ENCODE assay signal across 20 mouse cellular contexts in the genomic region with DNA sequence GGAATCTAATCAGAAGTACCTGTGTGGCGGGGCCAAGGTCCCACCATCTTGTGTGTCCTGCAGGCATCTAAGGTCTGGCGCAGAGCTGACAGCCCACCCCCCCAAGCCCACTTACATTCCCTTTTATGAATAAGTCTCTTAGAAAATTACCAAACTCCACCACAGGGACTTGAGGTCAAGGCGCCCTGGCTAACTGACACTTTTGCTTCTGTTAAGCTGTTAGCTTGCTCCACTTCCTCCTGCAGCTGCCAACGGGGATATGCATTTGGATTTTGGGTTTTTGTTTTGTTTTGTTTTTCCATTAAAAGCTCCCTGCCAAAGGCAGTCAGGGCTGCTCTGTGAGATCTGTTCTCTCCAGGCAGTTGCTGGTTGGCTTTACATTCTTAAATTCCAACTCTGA. TPM values are rescaled to one million over a fixed set of nuclear protein-coding genes. Genes with fewer than 3 reads are reported as not detected.
DNase-seq lines count a peak whose midpoint lies in the region; ATAC-seq lines count a peak whose summit lies in the region.
"Had no signal": no experiment of that assay in that cellular context is flagged by ENCODE, and none has a peak within 500 bp of the region (broad histone marks: within the 10 kb centered on the region; RNA-seq: fewer than 3 reads in every experiment).

No protein-coding gene starts in this region.

- peak; percentile 13 for ATAC-seq in granulocyte monocyte progenitor cell, adult 5-6 weeks (replicated peaks; ENCODE audit: poor library complexity, severe bottlenecking)
- ATAC-seq in frontal cortex, adult (ENCODE audit: low TSS enrichment), result no peak
- ATAC-seq: CD4-positive, CD25-positive, alpha-beta regulatory T cell, adult 4 months; forebrain, embryonic 13.5 days; forebrain, embryonic 15.5 days; forebrain, postnatal 0 days had no signal

- DNase-seq in ovary, adult 18-20 months (ENCODE audit: low spot score), result peak; percentile 50
- DNase-seq in ovary, postnatal 10 days (ENCODE audit: low spot score), result no peak
- DNase-seq in 416B (ENCODE audit: low read depth) (peak; percentile 56), NIH3T3 (ENCODE audit: low read depth) (peak; percentile 14)
- no peak for DNase-seq in right cerebral cortex, postnatal 25 days
- no peak for DNase-seq in gastrocnemius, adult 18-20 months (ENCODE audit: low spot score)
- DNase-seq: adrenal gland, adult 2 months; adrenal gland, postnatal 10 days; adrenal gland, postnatal 25 days; B cell, adult 2 months; cerebellum, adult 11-12 months; cerebellum, adult 2 months; cerebellum, postnatal 10 days; cerebellum, postnatal 25 days; forebrain, postnatal 0 days had no signal

RNA-seq across cellular contexts. Expression of a gene that starts 2.3 kb away (rescaled TPM):
- total RNA-seq in granulocyte monocyte progenitor cell, adult 5-6 weeks (2014; fragmentation: Nextera tagmentation), result 73.6 and 80.2 TPM in 2 replicates
- 77.5 and 84.3 TPM in 2 replicates for total RNA-seq in granulocyte monocyte progenitor cell, adult 5-6 weeks (2017)
- total RNA-seq in gastrocnemius, adult 18-20 months (2021), result 10 to 100 TPM; 64.8 to 69.4 TPM

Comparison
In these comparisons a context has a peak if more than half of its experiments do, and no peak if none do; other contexts are left out.
1. DNase-seq: peak in ovary, adult 18-20 months (single experiment), 416B (single experiment) and NIH3T3 (single experiment); none in ovary, postnatal 10 days (single experiment), right cerebral cortex, postnatal 25 days (single experiment) and gastrocnemius, adult 18-20 months (single experiment).